In the genomic region with DNA sequence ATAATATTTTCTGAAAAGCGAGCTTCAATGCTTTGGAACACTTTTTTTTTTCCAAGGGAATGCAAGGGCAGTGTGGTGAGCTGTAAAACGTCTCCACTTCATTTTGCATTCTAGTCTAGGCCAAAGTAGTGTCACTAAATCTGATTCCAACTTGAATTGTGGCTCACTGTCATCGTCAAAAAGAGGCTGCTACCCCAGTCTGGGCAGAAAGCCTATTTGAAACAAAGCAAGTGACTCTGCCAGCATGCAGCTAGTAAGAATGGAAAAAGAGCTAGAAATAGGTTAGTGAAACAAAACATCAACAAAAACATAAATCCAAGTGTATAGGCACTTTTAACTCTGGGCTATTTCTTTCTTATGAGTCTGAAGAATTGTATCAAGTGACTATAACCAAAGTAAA, we compare ENCODE assay signal across 15 mouse cellular contexts.
DNase-seq lines count a peak whose midpoint lies in the region; ATAC-seq and TF ChIP-seq lines count a peak whose summit lies in the region.
"Had no signal": no experiment of that assay in that cellular context is flagged by ENCODE, and none has a peak within 500 bp of the region (broad histone marks: within the 10 kb centered on the region; RNA-seq: fewer than 3 reads in every experiment).

No protein-coding gene starts in this region.

- no peaks in the 10 kb centered on the region for H3K9me3 ChIP-seq in heart, embryonic 11.5 days (replicated peaks; ENCODE audit: control insufficient read depth, low read length)
- no peaks in the 10 kb centered on the region for H3K9me3 ChIP-seq in limb, embryonic 14.5 days (ENCODE audit: control insufficient read depth, low read length)
- no peaks in the 10 kb centered on the region for H3K9me3 ChIP-seq in limb, embryonic 10.5 days (replicated peaks)
- H3K9me3 ChIP-seq in kidney, embryonic 14.5 days (ENCODE audit: control insufficient read depth, low read length): no peaks in the 10 kb centered on the region
- H3K9me3 ChIP-seq: stomach, embryonic 15.5 days had no signal

- no peaks in the 10 kb centered on the region for H3K36me3 ChIP-seq in heart, embryonic 11.5 days (ENCODE audit: control insufficient read depth, insufficient read depth, low read length)
- no peaks in the 10 kb centered on the region for H3K36me3 ChIP-seq in limb, embryonic 14.5 days (ENCODE audit: control insufficient read depth, insufficient read depth, low read length)
- no peaks in the 10 kb centered on the region for H3K36me3 ChIP-seq in limb, embryonic 10.5 days
- no peaks in the 10 kb centered on the region for H3K36me3 ChIP-seq in kidney, embryonic 14.5 days (ENCODE audit: control insufficient read depth, insufficient read depth, low read length)
- H3K36me3 ChIP-seq: stomach, embryonic 15.5 days had no signal

- H3K4me1 ChIP-seq in heart, embryonic 11.5 days (ENCODE audit: control insufficient read depth, insufficient read depth, low read length): no peaks in the 10 kb centered on the region
- no peaks in the 10 kb centered on the region for H3K4me1 ChIP-seq in limb, embryonic 14.5 days (ENCODE audit: control insufficient read depth, insufficient read depth, low read length)
- no peaks in the 10 kb centered on the region for H3K4me1 ChIP-seq in limb, embryonic 10.5 days
- no peaks in the 10 kb centered on the region for H3K4me1 ChIP-seq in kidney, embryonic 14.5 days (ENCODE audit: control insufficient read depth, insufficient read depth, low read length)
- H3K4me1 ChIP-seq: stomach, embryonic 15.5 days had no signal

- H3K27ac ChIP-seq in heart, embryonic 11.5 days (ENCODE audit: low read depth, low read length): no peak overlapping the region
- no peak overlapping the region for H3K27ac ChIP-seq in limb, embryonic 14.5 days (replicated peaks; ENCODE audit: low read depth, low read length)
- H3K27ac ChIP-seq in limb, embryonic 10.5 days: no peak overlapping the region
- no peak overlapping the region for H3K27ac ChIP-seq in kidney, embryonic 14.5 days (ENCODE audit: low read depth, low read length)
- H3K27ac ChIP-seq: stomach, embryonic 15.5 days had no signal

- TF ChIP-seq POLR2A in limb, embryonic 14.5 days (IDR thresholded peaks at IDR 0.05; ENCODE audit: borderline replicate concordance, extremely low read depth, insufficient read depth, insufficient read length): no peak

- H3K9ac ChIP-seq in heart, embryonic 11.5 days (ENCODE audit: low read depth, low read length): no peak overlapping the region
- no peak overlapping the region for H3K9ac ChIP-seq in limb, embryonic 14.5 days (ENCODE audit: low read depth, low read length, severe bottlenecking)
- H3K9ac ChIP-seq in kidney, embryonic 14.5 days (ENCODE audit: low read depth, low read length): no peak overlapping the region
- H3K9ac ChIP-seq: stomach, embryonic 15.5 days had no signal

- DNase-seq in heart, adult 18-20 months: peak; percentile 22 to 40
- DNase-seq in limb, embryonic 14.5 days (ENCODE audit: low spot score): peak; percentile 2
- no peak for DNase-seq in limb, embryonic 10.5 days (ENCODE audit: low spot score)
- DNase-seq in brain, embryonic 18.5 days (ENCODE audit: low read depth, low spot score): peak; percentile 18
- DNase-seq in cerebellum, adult 9-11 months: peak; percentile 57
- no peak for DNase-seq in left cerebral cortex, adult 18-20 months (ENCODE audit: low spot score in 2 of 2)
- DNase-seq: gastrocnemius, postnatal 14 days; kidney, postnatal 36 days; thymus, postnatal 14 days had no signal

- H3K4me3 ChIP-seq in heart, embryonic 11.5 days (ENCODE audit: low read depth, low read length): no peak overlapping the region
- no peak overlapping the region for H3K4me3 ChIP-seq in limb, embryonic 14.5 days (replicated peaks; ENCODE audit: low read length)
- H3K4me3 ChIP-seq in limb, embryonic 10.5 days: no peak overlapping the region
- H3K4me3 ChIP-seq in kidney, embryonic 14.5 days (ENCODE audit: low read length): no peak overlapping the region
- H3K4me3 ChIP-seq: stomach, embryonic 15.5 days had no signal

- H3K4me2 ChIP-seq in heart, embryonic 11.5 days: no peak overlapping the region
- H3K4me2 ChIP-seq in limb, embryonic 14.5 days (replicated peaks; ENCODE audit: low read depth, low read length, severe bottlenecking): no peak overlapping the region
- no peak overlapping the region for H3K4me2 ChIP-seq in kidney, embryonic 14.5 days (replicated peaks; ENCODE audit: low read depth, low read length)
- H3K4me2 ChIP-seq: liver, embryonic 11.5 days; stomach, embryonic 15.5 days had no signal

- 51% methylated on average over 3 of the region's 3 CpGs for WGBS in heart, embryonic 11.5 days (ENCODE audit: insufficient replicate concordance)
- 37% methylated on average over 3 of the region's 3 CpGs for WGBS in limb, embryonic 14.5 days
- 79% methylated on average over 3 of the region's 3 CpGs for WGBS in limb, embryonic 10.5 days
- WGBS in kidney, embryonic 14.5 days: 48% methylated on average over 3 of the region's 3 CpGs

- no peaks in the 10 kb centered on the region for H3K27me3 ChIP-seq in heart, embryonic 11.5 days (ENCODE audit: control insufficient read depth, insufficient read depth, low read length)
- H3K27me3 ChIP-seq in limb, embryonic 14.5 days (ENCODE audit: control insufficient read depth, insufficient read depth, low read length): no peaks in the 10 kb centered on the region
- peaks cover 12% of the 10 kb centered on the region; the same call in 1 of the 2 replicates for H3K27me3 ChIP-seq in limb, embryonic 10.5 days (ENCODE audit: low read depth, poor library complexity, severe bottlenecking)
- no peaks in the 10 kb centered on the region for H3K27me3 ChIP-seq in kidney, embryonic 14.5 days (ENCODE audit: control insufficient read depth, insufficient read depth, low read length)
- H3K27me3 ChIP-seq: stomach, embryonic 15.5 days had no signal

- no peak for ATAC-seq in heart, embryonic 11.5 days (replicated peaks; ENCODE audit: insufficient number of reproducible peaks, low FRiP score, low TSS enrichment)
- no peak for ATAC-seq in limb, embryonic 14.5 days (ENCODE audit: low FRiP score, low read depth)
- ATAC-seq in kidney, embryonic 14.5 days (ENCODE audit: low FRiP score, low TSS enrichment): no peak
- ATAC-seq: intestine, postnatal 0 days; lung, postnatal 0 days had no signal

Comparison
In these comparisons a context has a peak if more than half of its experiments do, and no peak if none do; other contexts are left out.
1. DNase-seq: peak in heart, adult 18-20 months (2 of 2), limb, embryonic 14.5 days (single experiment), brain, embryonic 18.5 days (single experiment) and cerebellum, adult 9-11 months (single experiment); none in limb, embryonic 10.5 days (single experiment) and left cerebral cortex, adult 18-20 months (0 of 2).